Mouse (Mus musculus): ENCODE data around the gene Zmynd15. TPM values are rescaled to one million over a fixed set of nuclear protein-coding genes. Genes with fewer than 3 reads are reported as not detected.

Zmynd15 gene
- total RNA-seq, 1 experiment: 0.54 TPM

DNA sequence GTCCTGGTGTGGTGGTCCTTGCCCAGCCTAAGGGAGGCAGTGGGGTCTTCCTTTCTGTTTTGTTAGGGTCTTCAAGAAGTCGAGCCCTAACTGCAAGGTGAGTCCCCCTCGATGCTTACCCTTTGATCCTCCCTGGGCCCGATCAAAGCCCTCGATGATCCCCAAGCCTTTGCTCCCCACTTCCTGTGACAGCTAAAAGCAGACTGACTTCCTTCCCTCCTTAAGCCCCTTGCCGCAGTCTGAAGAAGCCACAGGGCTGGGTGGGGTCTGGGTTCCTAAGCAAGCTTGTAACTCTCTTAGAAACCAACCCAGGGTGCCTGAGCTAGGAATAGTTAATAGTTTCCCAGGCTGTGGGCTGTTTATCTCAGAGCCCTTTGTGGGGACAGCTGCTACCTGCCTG lies 23.8 kb upstream of the Zmynd15 start:
- in situ Hi-C loops (cut with MboI; ENCODE audit: low sequenced_read_pairs in 2 of 2, unreplicated experiment in 2 of 2): no loop called here
- Histone ChIP-seq H3K9ac (ENCODE audit: insufficient read depth, low read depth, low read length, poor library complexity, severe bottlenecking) (no peak overlapping the region), H3K27ac (ENCODE audit: insufficient read depth, low read depth, low read length, poor library complexity, severe bottlenecking) (no peak overlapping the region), H3K36me3 (ENCODE audit: control insufficient read depth, insufficient read depth, low read length, poor library complexity, severe bottlenecking) (peaks cover 38% of the 10 kb centered on the region), H3K4me3 (ENCODE audit: insufficient read depth in 1 of 2, low read depth in 1 of 2, low read length in 2 of 2, poor library complexity in 1 of 2, severe bottlenecking in 1 of 2) (no peak overlapping the region), H3K9me3 (ENCODE audit: control insufficient read depth, insufficient read depth, low read depth, low read length) (no peaks in the 10 kb centered on the region), H3K4me1 (ENCODE audit: control insufficient read depth in 2 of 2, insufficient read depth in 2 of 2, low read length in 2 of 2, poor library complexity in 1 of 2) (peaks cover 2 to 13% of the 10 kb centered on the region in 2 experiments; a peak in 2 of 4 replicates)
- TF ChIP-seq CHD2 (IDR thresholded peaks at IDR 0.05; ENCODE audit: low read depth, low read length): no peak
- no peak for DNase-seq (ENCODE audit: low read depth, low spot score)

DNA sequence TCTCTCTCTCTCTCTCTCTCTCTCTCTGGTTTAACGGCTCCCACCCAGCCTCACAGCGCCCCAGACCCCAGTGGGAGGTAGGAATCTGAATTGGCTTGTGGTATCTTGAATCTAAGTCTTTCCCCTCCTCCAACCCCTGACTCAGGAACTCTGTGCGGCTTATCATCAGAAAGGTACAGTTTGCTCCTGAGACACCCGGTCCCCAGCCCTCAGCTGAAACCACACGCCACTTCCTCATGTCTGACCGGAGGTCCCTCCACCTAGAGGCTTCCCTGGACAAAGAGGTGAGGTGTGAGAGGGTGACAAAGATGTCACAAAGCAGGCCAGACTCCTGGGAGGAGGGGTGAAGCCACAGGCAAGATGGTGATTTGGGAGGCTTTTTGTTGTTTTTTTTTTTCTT lies 21.8 kb upstream of the Zmynd15 start:
- H3K4me3 ChIP-seq (ENCODE audit: insufficient read depth in 1 of 2, low read depth in 1 of 2, low read length in 2 of 2, poor library complexity in 1 of 2, severe bottlenecking in 1 of 2): no peak overlapping the region
- H3K9ac ChIP-seq (ENCODE audit: insufficient read depth, low read depth, low read length, poor library complexity, severe bottlenecking): no peak overlapping the region
- H3K4me1 ChIP-seq (ENCODE audit: control insufficient read depth in 2 of 2, insufficient read depth in 2 of 2, low read length in 2 of 2, poor library complexity in 1 of 2): peaks cover 2 to 10% of the 10 kb centered on the region in 2 experiments; a peak in 2 of 4 replicates
- H3K27ac ChIP-seq (ENCODE audit: insufficient read depth, low read depth, low read length, poor library complexity, severe bottlenecking): no peak overlapping the region
- H3K36me3 ChIP-seq (ENCODE audit: control insufficient read depth, insufficient read depth, low read length, poor library complexity, severe bottlenecking): peaks cover 46% of the 10 kb centered on the region
- in situ Hi-C loops (cut with MboI; ENCODE audit: low sequenced_read_pairs in 2 of 2, unreplicated experiment in 2 of 2): no loop called here
- no peak for DNase-seq (ENCODE audit: low read depth, low spot score)
- TF ChIP-seq ZNF384 (IDR thresholded peaks at IDR 0.05; ENCODE audit: low read depth, low read length) (no peak), CHD2 (IDR thresholded peaks at IDR 0.05; ENCODE audit: low read depth, low read length) (no peak), ZC3H11A (IDR thresholded peaks at IDR 0.05; ENCODE audit: borderline replicate concordance, low read depth, low read length) (no peak), HCFC1 (IDR thresholded peaks at IDR 0.05; ENCODE audit: borderline replicate concordance, insufficient read depth, low read length) (no peak), MAFK (IDR thresholded peaks at IDR 0.05; ENCODE audit: insufficient read depth, low read depth, low read length) (no peak)
- H3K9me3 ChIP-seq (ENCODE audit: control insufficient read depth, insufficient read depth, low read depth, low read length): no peaks in the 10 kb centered on the region

DNA sequence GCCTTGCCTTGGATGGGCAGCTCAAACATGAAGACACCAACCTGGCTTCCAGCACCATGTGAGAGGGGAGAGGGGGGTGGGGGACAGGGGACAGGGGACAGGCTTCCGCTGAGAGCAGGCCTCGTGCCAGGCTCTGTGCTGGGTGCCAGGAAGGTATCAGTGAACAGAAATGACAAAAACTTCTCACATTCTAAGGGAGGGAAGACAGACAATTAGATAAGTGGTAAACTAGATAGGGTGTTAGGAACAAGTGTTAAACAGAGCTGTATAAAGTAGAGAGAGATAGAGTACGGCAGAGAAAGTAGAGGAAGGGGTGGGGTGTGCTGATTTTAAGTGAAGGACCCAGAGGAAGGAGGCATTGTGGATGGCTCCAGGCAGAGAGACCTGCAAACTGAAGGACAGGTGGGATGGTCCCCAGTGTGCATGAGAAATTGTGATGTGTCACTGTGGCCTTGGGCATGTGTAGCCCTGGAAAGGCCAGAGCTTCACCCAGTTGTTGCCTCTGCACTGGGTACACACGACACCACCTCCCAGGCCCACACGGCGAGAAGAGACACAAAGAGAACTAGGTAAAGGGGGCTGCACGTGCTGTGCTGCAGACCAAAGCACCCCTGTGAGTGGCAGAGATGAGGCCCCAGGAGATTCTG lies 20.4 kb upstream of the Zmynd15 start:
- H3K9me3 ChIP-seq (ENCODE audit: control insufficient read depth, insufficient read depth, low read depth, low read length): no peaks in the 10 kb centered on the region
- peaks cover 0 to 3% of the 10 kb centered on the region in 2 experiments; a peak in 1 of 4 replicates for H3K4me1 ChIP-seq (ENCODE audit: control insufficient read depth in 2 of 2, insufficient read depth in 2 of 2, low read length in 2 of 2, poor library complexity in 1 of 2)
- H3K9ac ChIP-seq (ENCODE audit: insufficient read depth, low read depth, low read length, poor library complexity, severe bottlenecking): no peak overlapping the region
- TF ChIP-seq ZC3H11A (IDR thresholded peaks at IDR 0.05; ENCODE audit: borderline replicate concordance, low read depth, low read length): no peak
- TF ChIP-seq ZNF384 (IDR thresholded peaks at IDR 0.05; ENCODE audit: low read depth, low read length): no peak
- no peak for TF ChIP-seq CHD2 (IDR thresholded peaks at IDR 0.05; ENCODE audit: low read depth, low read length)
- no peak for TF ChIP-seq HCFC1 (IDR thresholded peaks at IDR 0.05; ENCODE audit: borderline replicate concordance, insufficient read depth, low read length)
- no peak for TF ChIP-seq MAFK (IDR thresholded peaks at IDR 0.05; ENCODE audit: insufficient read depth, low read depth, low read length)
- no peak for DNase-seq (ENCODE audit: low read depth, low spot score)
- in situ Hi-C loops (cut with MboI; ENCODE audit: low sequenced_read_pairs in 2 of 2, unreplicated experiment in 2 of 2): no loop called here
- H3K36me3 ChIP-seq (ENCODE audit: control insufficient read depth, insufficient read depth, low read length, poor library complexity, severe bottlenecking): peaks cover 46% of the 10 kb centered on the region
- no peak overlapping the region for H3K4me3 ChIP-seq (ENCODE audit: insufficient read depth in 1 of 2, low read depth in 1 of 2, low read length in 2 of 2, poor library complexity in 1 of 2, severe bottlenecking in 1 of 2)
- H3K27ac ChIP-seq (ENCODE audit: insufficient read depth, low read depth, low read length, poor library complexity, severe bottlenecking): no peak overlapping the region

DNA sequence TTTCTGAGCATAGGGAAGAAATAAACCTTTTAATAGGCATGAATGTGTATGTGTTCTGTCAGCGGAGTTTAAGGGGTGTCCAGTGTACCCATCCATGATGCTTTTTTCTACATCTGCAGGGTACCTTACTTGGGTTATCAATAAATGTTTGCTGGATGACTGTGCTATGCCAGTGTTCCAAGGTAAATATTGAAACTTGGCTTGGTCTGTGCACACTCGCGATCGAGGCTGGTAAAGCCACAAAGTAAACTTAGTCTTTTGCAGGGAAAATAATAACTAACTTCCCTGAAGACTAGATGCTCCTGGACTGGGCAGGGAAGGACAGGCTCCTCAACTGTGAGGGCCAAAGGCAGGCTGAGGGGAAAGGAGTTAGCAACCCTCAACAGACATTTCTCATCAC lies 18.6 kb upstream of the Zmynd15 start:
- H3K9me3 ChIP-seq (ENCODE audit: control insufficient read depth, insufficient read depth, low read depth, low read length): no peaks in the 10 kb centered on the region
- no peaks in the 10 kb centered on the region; a peak in 1 of 4 replicates for H3K4me1 ChIP-seq (ENCODE audit: control insufficient read depth in 2 of 2, insufficient read depth in 2 of 2, low read length in 2 of 2, poor library complexity in 1 of 2)
- no peak overlapping the region for H3K9ac ChIP-seq (ENCODE audit: insufficient read depth, low read depth, low read length, poor library complexity, severe bottlenecking)
- no peak for DNase-seq (ENCODE audit: low read depth, low spot score)
- TF ChIP-seq MAFK (IDR thresholded peaks at IDR 0.05; ENCODE audit: insufficient read depth, low read depth, low read length) (no peak), ZNF384 (IDR thresholded peaks at IDR 0.05; ENCODE audit: low read depth, low read length) (no peak), ZC3H11A (IDR thresholded peaks at IDR 0.05; ENCODE audit: borderline replicate concordance, low read depth, low read length) (no peak), HCFC1 (IDR thresholded peaks at IDR 0.05; ENCODE audit: borderline replicate concordance, insufficient read depth, low read length) (no peak), CHD2 (IDR thresholded peaks at IDR 0.05; ENCODE audit: low read depth, low read length) (no peak)
- in situ Hi-C loops (cut with MboI; ENCODE audit: low sequenced_read_pairs in 2 of 2, unreplicated experiment in 2 of 2): no loop called here
- H3K4me3 ChIP-seq (ENCODE audit: insufficient read depth in 1 of 2, low read depth in 1 of 2, low read length in 2 of 2, poor library complexity in 1 of 2, severe bottlenecking in 1 of 2): no peak overlapping the region
- no peak overlapping the region for H3K27ac ChIP-seq (ENCODE audit: insufficient read depth, low read depth, low read length, poor library complexity, severe bottlenecking)
- H3K36me3 ChIP-seq (ENCODE audit: control insufficient read depth, insufficient read depth, low read length, poor library complexity, severe bottlenecking): peaks cover 46% of the 10 kb centered on the region

DNA sequence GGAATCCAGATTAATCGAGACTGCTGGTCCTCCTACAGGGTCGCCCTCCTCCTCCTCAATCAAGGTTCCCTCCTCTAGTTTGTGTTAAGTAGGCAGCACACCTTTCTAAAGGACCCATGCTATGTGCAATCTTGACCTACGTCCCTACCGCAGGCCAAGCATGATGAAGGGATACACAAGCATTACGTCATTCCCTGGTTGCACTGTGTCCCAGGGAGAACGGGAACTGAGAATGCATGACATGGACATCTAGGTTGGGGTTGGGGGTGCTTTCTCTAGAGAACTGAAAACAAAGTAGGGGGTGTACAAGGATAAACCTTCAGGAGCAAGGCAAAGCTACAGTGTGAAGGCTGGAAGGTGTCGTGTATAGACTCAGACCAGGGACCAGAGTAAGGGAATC lies 17.4 kb upstream of the Zmynd15 start:
- in situ Hi-C loops (cut with MboI; ENCODE audit: low sequenced_read_pairs in 2 of 2, unreplicated experiment in 2 of 2): no loop called here
- no peaks in the 10 kb centered on the region for H3K9me3 ChIP-seq (ENCODE audit: control insufficient read depth, insufficient read depth, low read depth, low read length)
- no peak overlapping the region for H3K4me3 ChIP-seq (ENCODE audit: insufficient read depth in 1 of 2, low read depth in 1 of 2, low read length in 2 of 2, poor library complexity in 1 of 2, severe bottlenecking in 1 of 2)
- peaks cover 36% of the 10 kb centered on the region for H3K36me3 ChIP-seq (ENCODE audit: control insufficient read depth, insufficient read depth, low read length, poor library complexity, severe bottlenecking)
- no peak overlapping the region for H3K9ac ChIP-seq (ENCODE audit: insufficient read depth, low read depth, low read length, poor library complexity, severe bottlenecking)
- no peak for TF ChIP-seq ZC3H11A (IDR thresholded peaks at IDR 0.05; ENCODE audit: borderline replicate concordance, low read depth, low read length)
- no peak for TF ChIP-seq CHD2 (IDR thresholded peaks at IDR 0.05; ENCODE audit: low read depth, low read length)
- no peak for TF ChIP-seq ZNF384 (IDR thresholded peaks at IDR 0.05; ENCODE audit: low read depth, low read length)
- no peak for TF ChIP-seq MAFK (IDR thresholded peaks at IDR 0.05; ENCODE audit: insufficient read depth, low read depth, low read length)
- TF ChIP-seq HCFC1 (IDR thresholded peaks at IDR 0.05; ENCODE audit: borderline replicate concordance, insufficient read depth, low read length): no peak
- H3K4me1 ChIP-seq (ENCODE audit: control insufficient read depth in 2 of 2, insufficient read depth in 2 of 2, low read length in 2 of 2, poor library complexity in 1 of 2): no peaks in the 10 kb centered on the region; a peak in 1 of 4 replicates
- H3K27ac ChIP-seq (ENCODE audit: insufficient read depth, low read depth, low read length, poor library complexity, severe bottlenecking): no peak overlapping the region
- no peak for DNase-seq (ENCODE audit: low read depth, low spot score)

All from ES-E14 (cell line).